Mouse (Mus musculus) ES-E14 (cell line): ENCODE results near the gene Rsf1.

Source experiments
- HCFC1 ChIP-seq: IDR thresholded peaks from 2 replicates; pipeline ENCODE4 v1.6.1; 2012; ENCODE audit warnings: low read length, inconsistent platforms, borderline replicate concordance; ENCODE audit not compliant: insufficient read depth
- MAFK ChIP-seq: IDR thresholded peaks from 2 replicates; pipeline ENCODE4 v1.6.1; 2014; ENCODE audit warnings: mild to moderate bottlenecking, low read depth, low read length, inconsistent platforms; ENCODE audit not compliant: insufficient read depth
- ZC3H11A ChIP-seq: IDR thresholded peaks from 2 replicates; pipeline ENCODE4 v1.6.1; 2012; ENCODE audit warnings: low read depth, mild to moderate bottlenecking, inconsistent platforms, low read length, borderline replicate concordance
- ZNF384 ChIP-seq: IDR thresholded peaks from 2 replicates; pipeline ENCODE4 v1.6.1; 2012; ENCODE audit warnings: low read depth, low read length, inconsistent platforms

- no peak for TF ChIP-seq ZC3H11A
- no peak for TF ChIP-seq ZNF384
- no peak for TF ChIP-seq HCFC1
- no peak for TF ChIP-seq MAFK
Measured at GRCm38 (mm10) chr7:97570389-97570788, 9.3 kb upstream of the Rsf1 start.
